Mouse (Mus musculus): Measurements from ENCODE around the gene Scrt2. TPM values are rescaled to one million over a fixed set of nuclear protein-coding genes. Genes with fewer than 3 reads are reported as not detected.
"Not testable (repeated sequence)": the region's sequence is repeated elsewhere in the genome, so short reads cannot be mapped to it uniquely, and the experiment has no call there.

The Scrt2 gene
- polyA plus RNA-seq, 1 experiment from 2014 or later = not detected

GRCm38 (mm10) chr2:152051985-152052384 lies 29.3 kb upstream of the Scrt2 start:
- H3K9me3 ChIP-seq (ENCODE audit: control insufficient read depth, low read length) = no peaks in the 10 kb centered on the region
- no peak overlapping the region for H3K9ac ChIP-seq (ENCODE audit: low read depth, low read length)
- no peak overlapping the region for H3K4me3 ChIP-seq (ENCODE audit: low read depth, low read length)
- H3K4me1 ChIP-seq (replicated peaks; ENCODE audit: control insufficient read depth, insufficient read depth, low read length) = peaks cover 17% of the 10 kb centered on the region
- WGBS = 49% methylated on average over 3 of the region's 3 CpGs
- ATAC-seq (replicated peaks; ENCODE audit: low FRiP score) (no peak), DNase-seq (ENCODE audit: low spot score) (no peak)
- no peak overlapping the region for H3K27ac ChIP-seq (ENCODE audit: low read depth, low read length)
- no peak overlapping the region for H3K4me2 ChIP-seq
- H3K27me3 ChIP-seq (replicated peaks; ENCODE audit: control insufficient read depth, insufficient read depth, low read length) = peaks cover 69% of the 10 kb centered on the region
- no peaks in the 10 kb centered on the region for H3K36me3 ChIP-seq (ENCODE audit: control insufficient read depth, insufficient read depth, low read length)

GRCm38 (mm10) chr2:152055406-152055805 lies 25.9 kb upstream of the Scrt2 start:
- Histone ChIP-seq H3K4me3 (ENCODE audit: low read depth, low read length) (no peak overlapping the region), H3K27me3 (replicated peaks; ENCODE audit: control insufficient read depth, insufficient read depth, low read length) (peaks cover 52% of the 10 kb centered on the region), H3K4me2 (no peak overlapping the region), H3K27ac (ENCODE audit: low read depth, low read length) (no peak overlapping the region), H3K9me3 (ENCODE audit: control insufficient read depth, low read length) (no peaks in the 10 kb centered on the region), H3K9ac (ENCODE audit: low read depth, low read length) (no peak overlapping the region), H3K4me1 (replicated peaks; ENCODE audit: control insufficient read depth, insufficient read depth, low read length) (no peaks in the 10 kb centered on the region; the same call in 1 of the 2 replicates), H3K36me3 (ENCODE audit: control insufficient read depth, insufficient read depth, low read length) (no peaks in the 10 kb centered on the region)
- ATAC-seq (replicated peaks; ENCODE audit: low FRiP score) = no peak
- 48% methylated on average over 1 of the region's 1 CpGs for WGBS
- DNase-seq (ENCODE audit: low spot score) = no peak

- ATAC-seq (replicated peaks; ENCODE audit: low FRiP score) = no peak
- H3K27me3 ChIP-seq (replicated peaks; ENCODE audit: control insufficient read depth, insufficient read depth, low read length) = peaks cover 45% of the 10 kb centered on the region
Measured at GRCm38 (mm10) chr2:152056368-152057251, 24.7 kb upstream of the Scrt2 start.

GRCm38 (mm10) chr2:152057252-152057563 lies 24.1 kb upstream of the Scrt2 start:
- ATAC-seq (replicated peaks; ENCODE audit: low FRiP score) (no peak), DNase-seq (ENCODE audit: low spot score) (no peak)
- H3K27ac ChIP-seq (ENCODE audit: low read depth, low read length) = no peak overlapping the region
- no peaks in the 10 kb centered on the region for H3K9me3 ChIP-seq (ENCODE audit: control insufficient read depth, low read length)
- H3K27me3 ChIP-seq (replicated peaks; ENCODE audit: control insufficient read depth, insufficient read depth, low read length) = peaks cover 40% of the 10 kb centered on the region
- no peak overlapping the region for H3K4me3 ChIP-seq (ENCODE audit: low read depth, low read length)
- no peak overlapping the region for H3K9ac ChIP-seq (ENCODE audit: low read depth, low read length)
- no peaks in the 10 kb centered on the region for H3K36me3 ChIP-seq (ENCODE audit: control insufficient read depth, insufficient read depth, low read length)
- 72% methylated on average over 9 of the region's 9 CpGs for WGBS
- no peak overlapping the region for H3K4me2 ChIP-seq
- no peaks in the 10 kb centered on the region; the same call in 1 of the 2 replicates for H3K4me1 ChIP-seq (replicated peaks; ENCODE audit: control insufficient read depth, insufficient read depth, low read length)

More at GRCm38 (mm10) chr2:152056368-152057251, 24.7 kb upstream of the Scrt2 start:
- Histone ChIP-seq H3K9ac (ENCODE audit: low read depth, low read length) (no peak overlapping the region), H3K4me3 (ENCODE audit: low read depth, low read length) (no peak overlapping the region), H3K27ac (ENCODE audit: low read depth, low read length) (no peak overlapping the region), H3K9me3 (ENCODE audit: control insufficient read depth, low read length) (no peaks in the 10 kb centered on the region), H3K36me3 (ENCODE audit: control insufficient read depth, insufficient read depth, low read length) (no peaks in the 10 kb centered on the region), H3K4me2 (no peak overlapping the region), H3K4me1 (replicated peaks; ENCODE audit: control insufficient read depth, insufficient read depth, low read length) (no peaks in the 10 kb centered on the region; the same call in 1 of the 2 replicates)
- DNase-seq (ENCODE audit: low spot score) = no peak
- WGBS = 63% methylated on average over 22 of the region's 22 CpGs

- not testable (repeated sequence) for ATAC-seq (replicated peaks; ENCODE audit: low FRiP score); H3K27ac ChIP-seq (ENCODE audit: low read depth, low read length); H3K36me3 ChIP-seq (ENCODE audit: control insufficient read depth, insufficient read depth, low read length); H3K4me1 ChIP-seq (replicated peaks; ENCODE audit: control insufficient read depth, insufficient read depth, low read length); H3K27me3 ChIP-seq (replicated peaks; ENCODE audit: control insufficient read depth, insufficient read depth, low read length); H3K9ac ChIP-seq (ENCODE audit: low read depth, low read length); H3K9me3 ChIP-seq (ENCODE audit: control insufficient read depth, low read length); DNase-seq (ENCODE audit: low spot score); H3K4me3 ChIP-seq (ENCODE audit: low read depth, low read length); H3K4me2 ChIP-seq
- 77% methylated on average over 3 of the region's 3 CpGs for WGBS
Measured at GRCm38 (mm10) chr2:152062817-152063216, 18.5 kb upstream of the Scrt2 start.

- Histone ChIP-seq H3K27me3 (replicated peaks; ENCODE audit: control insufficient read depth, insufficient read depth, low read length) (peaks cover 5% of the 10 kb centered on the region), H3K4me1 (replicated peaks; ENCODE audit: control insufficient read depth, insufficient read depth, low read length) (no peaks in the 10 kb centered on the region), H3K4me2 (no peak overlapping the region), H3K9me3 (ENCODE audit: control insufficient read depth, low read length) (no peaks in the 10 kb centered on the region), H3K36me3 (ENCODE audit: control insufficient read depth, insufficient read depth, low read length) (no peaks in the 10 kb centered on the region), H3K27ac (ENCODE audit: low read depth, low read length) (no peak overlapping the region), H3K9ac (ENCODE audit: low read depth, low read length) (no peak overlapping the region), H3K4me3 (ENCODE audit: low read depth, low read length) (no peak overlapping the region)
- WGBS = 46% methylated on average over 11 of the region's 11 CpGs
- DNase-seq (ENCODE audit: low spot score) = no peak
- ATAC-seq (replicated peaks; ENCODE audit: low FRiP score) = no peak
Measured at GRCm38 (mm10) chr2:152068660-152069433, 12.5 kb upstream of the Scrt2 start.

- H3K27ac ChIP-seq (ENCODE audit: low read depth, low read length) = no peak overlapping the region
- no peak for DNase-seq (ENCODE audit: low spot score)
- H3K4me1 ChIP-seq (replicated peaks; ENCODE audit: control insufficient read depth, insufficient read depth, low read length) = no peaks in the 10 kb centered on the region
- no peak for ATAC-seq (replicated peaks; ENCODE audit: low FRiP score)
- no peaks in the 10 kb centered on the region for H3K9me3 ChIP-seq (ENCODE audit: control insufficient read depth, low read length)
- 67% methylated on average over 9 of the region's 9 CpGs for WGBS
- H3K9ac ChIP-seq (ENCODE audit: low read depth, low read length) = no peak overlapping the region
- H3K4me2 ChIP-seq = no peak overlapping the region
- no peak overlapping the region for H3K4me3 ChIP-seq (ENCODE audit: low read depth, low read length)
- H3K36me3 ChIP-seq (ENCODE audit: control insufficient read depth, insufficient read depth, low read length) = no peaks in the 10 kb centered on the region
- peaks cover 10% of the 10 kb centered on the region for H3K27me3 ChIP-seq (replicated peaks; ENCODE audit: control insufficient read depth, insufficient read depth, low read length)
Measured at GRCm38 (mm10) chr2:152069434-152069786, 11.9 kb upstream of the Scrt2 start.

- Histone ChIP-seq H3K9ac (ENCODE audit: low read depth, low read length) (no peak overlapping the region), H3K27me3 (replicated peaks; ENCODE audit: control insufficient read depth, insufficient read depth, low read length) (peaks cover 14% of the 10 kb centered on the region), H3K36me3 (ENCODE audit: control insufficient read depth, insufficient read depth, low read length) (no peaks in the 10 kb centered on the region), H3K4me2 (no peak overlapping the region), H3K27ac (ENCODE audit: low read depth, low read length) (no peak overlapping the region), H3K9me3 (ENCODE audit: control insufficient read depth, low read length) (no peaks in the 10 kb centered on the region), H3K4me3 (ENCODE audit: low read depth, low read length) (no peak overlapping the region), H3K4me1 (replicated peaks; ENCODE audit: control insufficient read depth, insufficient read depth, low read length) (no peaks in the 10 kb centered on the region)
- WGBS = 88% methylated on average over 2 of the region's 2 CpGs
- ATAC-seq (replicated peaks; ENCODE audit: low FRiP score) = no peak
- no peak for DNase-seq (ENCODE audit: low spot score)
Measured at GRCm38 (mm10) chr2:152069941-152070340, 11.4 kb upstream of the Scrt2 start.
